12 mouse cellular contexts compared by ENCODE assay signal in the genomic region with DNA sequence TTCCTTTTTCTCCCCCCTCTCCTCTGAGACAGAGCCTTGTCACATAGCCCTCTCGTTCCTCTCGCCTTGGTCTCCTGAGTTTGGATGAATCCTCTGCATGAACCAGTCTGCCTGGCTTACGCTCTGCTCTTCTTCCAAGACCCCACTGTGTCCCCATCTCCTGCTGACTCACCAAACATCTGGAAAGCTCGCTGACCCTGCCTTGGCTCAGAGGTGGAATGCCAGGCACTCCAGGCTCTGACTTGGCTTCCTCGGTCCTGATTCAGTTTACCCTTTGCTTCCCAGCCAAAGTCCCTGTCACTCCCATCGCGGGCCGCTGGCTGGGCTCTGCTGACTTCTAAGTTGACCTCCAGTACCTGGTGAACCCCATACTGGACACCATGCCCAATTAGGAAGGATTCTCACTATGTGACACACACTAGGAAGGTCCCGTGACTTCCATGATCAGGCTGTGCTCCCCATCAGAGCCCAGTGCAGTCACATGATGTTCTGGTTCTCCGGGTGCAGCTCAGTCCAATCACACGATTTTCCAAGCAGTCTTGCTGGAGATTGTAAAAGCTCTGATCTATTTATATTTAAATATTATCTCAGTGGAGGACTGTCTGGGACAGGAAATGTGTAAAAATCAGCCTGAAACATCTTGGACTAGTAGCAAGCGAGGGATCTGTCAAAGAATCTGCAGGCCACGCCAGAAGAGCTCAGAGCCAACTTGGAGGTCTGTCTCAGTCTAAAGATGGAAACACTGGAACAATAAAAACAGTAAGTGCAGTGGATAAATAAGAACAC. TPM values are rescaled to one million over a fixed set of nuclear protein-coding genes. Genes with fewer than 3 reads are reported as not detected.
A peak's percentile ranks its signal among the peaks of the same experiment; 100 is the strongest.
DNase-seq lines count a peak whose midpoint lies in the region; ATAC-seq lines count a peak whose summit lies in the region.
"Had no signal": no experiment of that assay in that cellular context is flagged by ENCODE, and none has a peak within 500 bp of the region (broad histone marks: within the 10 kb centered on the region; RNA-seq: fewer than 3 reads in every experiment).

No protein-coding gene starts in this region.

- peak; percentile 20 to 32 for DNase-seq in adrenal gland, adult (ENCODE audit: inconsistent age in 2 of 2, low spot score in 1 of 2)
- DNase-seq in adrenal gland, adult 18-20 months (ENCODE audit: low spot score in 2 of 2), result no peak
- DNase-seq in kidney, adult 18-20 months, result peak; percentile 31
- no peak for DNase-seq in kidney, postnatal 4 days
- peak; percentile 37 for DNase-seq in gastrocnemius, adult 18-20 months (ENCODE audit: low spot score)
- DNase-seq in kidney, postnatal 14 days, result peak; percentile 32
- DNase-seq: right cerebral cortex, postnatal 4 days; thymus, postnatal 36 days had no signal

- no peak for ATAC-seq in granulocyte monocyte progenitor cell, adult 5-6 weeks (replicated peaks; ENCODE audit: poor library complexity, severe bottlenecking)
- ATAC-seq in monocyte, adult 5-6 weeks (replicated peaks; ENCODE audit: insufficient number of reproducible peaks, low FRiP score, low TSS enrichment, poor library complexity, severe bottlenecking), result no peak
- ATAC-seq: forebrain, embryonic 14.5 days; intestine, embryonic 16.5 days had no signal

RNA-seq across cellular contexts. Expression of gene Pomp, which starts 47.8 kb away (rescaled TPM):
- 100 to 1,000 TPM; 159 to 222 TPM for total RNA-seq in adrenal gland, adult 18-20 months (2021)
- total RNA-seq in gastrocnemius, adult 18-20 months (2021), result 100 to 1,000 TPM; 138 to 152 TPM
- 189 and 198 TPM in 2 replicates for total RNA-seq in granulocyte monocyte progenitor cell, adult 5-6 weeks (2014; fragmentation: Nextera tagmentation)
- total RNA-seq in granulocyte monocyte progenitor cell, adult 5-6 weeks (2017), result 144 and 173 TPM in 2 replicates
- 117 to 137 TPM (median 124 TPM) in 3 replicates for total RNA-seq in monocyte, adult 5-6 weeks (2017)

Comparison
In these comparisons a context has a peak if more than half of its experiments do, and no peak if none do; other contexts are left out.
1. DNase-seq: peak in adrenal gland, adult (2 of 2), kidney, adult 18-20 months (single experiment), gastrocnemius, adult 18-20 months (single experiment) and kidney, postnatal 14 days (single experiment); none in adrenal gland, adult 18-20 months (0 of 2) and kidney, postnatal 4 days (0 of 2).